Mouse (Mus musculus) spleen, adult 2 months (tissue): ENCODE results near the gene Eml6.

Experiments used
- CTCF ChIP-seq: fragments of 200-500 bp; IDR thresholded peaks from 2 replicates; pipeline ENCODE4 v1.5.1; 2011; ENCODE audit warnings: mild to moderate bottlenecking, inconsistent platforms; ENCODE audit not compliant: insufficient read depth, insufficient read length, insufficient replicate concordance; ENCODE audit errors: extremely low read depth
- POLR2A ChIP-seq: fragments of 200-500 bp; IDR thresholded peaks from 2 replicates; pipeline ENCODE4 v1.6.1; 2011; ENCODE audit warnings: low read depth, low read length, inconsistent platforms

GRCm38 (mm10) chr11:30057299-30057698 lies 31.5 kb upstream of the Eml6 start:
- no peak for TF ChIP-seq POLR2A
- TF ChIP-seq CTCF = 0 out of 2 replicates have a peak, but pooled peaks have one; percentile 19
